Mouse (Mus musculus) NIH3T3 (cell line): ENCODE measurements at regions not wholly inside any gene's neighbourhood (a gene's known extent, or its start where the extent isn't known, plus 50 kb on each side); places are given as distances from the start of the nearest gene placed in this dataset.

Experiments
- DNase-seq: peaks from one replicate; pipeline ENCODE4 v3.0.0-alpha.2; 2012; ENCODE audit warnings: low read depth

DNA sequence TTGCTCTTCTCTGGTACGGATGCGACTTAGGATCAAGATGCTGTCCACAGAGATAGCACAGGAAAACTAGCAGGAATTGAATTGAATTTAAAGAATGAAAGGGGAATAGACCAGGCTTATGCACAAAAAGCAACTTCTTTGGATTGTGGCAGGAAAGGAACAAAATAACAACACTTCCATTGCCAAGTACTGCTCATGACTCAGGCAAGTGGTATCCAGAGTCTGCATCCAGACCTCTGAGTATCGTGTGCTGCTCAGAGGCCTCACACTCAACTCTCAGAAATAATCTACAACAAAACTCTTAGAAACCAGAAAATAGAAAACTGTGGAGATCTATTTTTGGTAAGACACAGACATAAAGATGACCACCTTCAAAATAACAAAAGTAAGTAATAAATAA, 176.1 kb upstream of the Egflam start:
- peak; percentile 77 for DNase-seq

DNA sequence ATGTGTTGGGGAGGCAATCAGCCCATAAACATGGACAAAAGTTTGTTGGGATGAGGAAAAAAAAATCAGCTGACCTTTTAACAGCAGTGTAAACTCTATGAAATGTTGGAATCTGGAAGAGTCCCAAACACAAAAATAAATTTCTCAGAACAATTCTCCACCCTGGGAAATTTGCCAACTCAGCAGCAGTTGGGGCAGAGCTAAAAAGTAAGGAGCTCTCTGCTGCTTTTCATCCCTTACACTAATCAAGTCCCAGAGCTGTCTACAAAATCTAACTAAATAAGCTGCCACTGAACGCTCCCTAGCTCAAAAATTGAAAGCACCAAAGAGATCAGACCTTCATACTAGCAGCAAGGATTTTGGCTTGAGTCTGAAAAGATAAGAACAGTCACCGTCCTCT, 176.6 kb upstream of the Egflam start:
- DNase-seq: peak; percentile 79

DNA sequence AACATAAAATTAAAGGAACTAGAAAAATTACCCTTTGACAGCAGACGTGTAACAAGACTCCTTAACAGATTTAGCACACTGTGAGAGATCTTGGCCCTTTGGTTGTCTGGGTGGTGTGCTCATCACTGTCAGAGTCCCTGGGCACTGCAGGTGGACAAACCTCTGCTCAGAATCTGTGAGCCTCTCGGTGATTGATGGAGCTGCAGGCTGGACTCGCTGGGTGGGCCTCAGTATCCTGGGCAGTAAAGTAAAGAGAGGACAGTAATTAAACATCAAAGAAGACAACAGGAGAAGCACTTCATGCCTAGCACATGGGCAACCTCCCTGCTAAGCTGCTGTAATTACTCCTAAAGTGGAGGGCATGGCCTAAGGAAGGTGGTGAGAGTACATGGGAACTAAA, 180.2 kb upstream of the Egflam start:
- DNase-seq: no peak

DNA sequence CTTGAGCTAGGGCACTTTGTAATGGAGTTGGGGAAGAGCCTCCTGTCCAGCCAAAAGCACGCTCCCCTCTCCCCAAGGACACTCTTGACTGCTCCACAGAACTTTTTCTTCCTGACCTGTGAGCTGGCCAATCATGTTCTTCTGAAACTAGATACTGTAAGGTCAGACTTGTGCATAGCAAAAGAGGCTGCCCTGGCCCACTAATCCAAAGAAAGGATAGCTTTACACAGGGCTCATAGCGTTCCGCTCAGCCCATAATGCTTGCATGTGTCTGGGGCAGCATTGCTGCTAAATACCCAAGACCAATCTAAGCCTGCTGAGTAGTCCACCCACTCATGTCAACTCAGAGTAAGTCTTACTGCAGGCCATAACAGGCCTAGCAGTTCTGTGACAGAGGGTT, 189.0 kb upstream of the Egflam start:
- DNase-seq: no peak

DNA sequence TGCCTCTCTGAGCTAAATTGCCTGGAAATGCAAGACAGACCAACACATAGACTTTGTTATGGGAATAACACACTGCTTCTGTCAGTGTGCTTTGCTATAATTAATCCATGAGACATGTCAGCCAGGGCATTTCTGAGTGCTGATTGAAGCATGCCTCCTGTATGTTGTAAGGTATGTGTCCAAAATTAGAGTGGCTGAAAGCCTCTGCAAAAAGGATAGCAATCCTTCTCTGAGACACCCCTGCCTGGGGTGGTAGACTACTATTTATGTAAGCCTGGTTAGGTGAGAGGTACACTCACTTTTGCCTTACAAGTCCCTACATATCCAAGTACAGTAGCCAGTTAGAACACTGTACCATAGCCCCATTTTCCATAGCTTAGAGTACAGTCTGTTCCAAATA, 193.3 kb upstream of the Egflam start:
- no peak for DNase-seq

DNA sequence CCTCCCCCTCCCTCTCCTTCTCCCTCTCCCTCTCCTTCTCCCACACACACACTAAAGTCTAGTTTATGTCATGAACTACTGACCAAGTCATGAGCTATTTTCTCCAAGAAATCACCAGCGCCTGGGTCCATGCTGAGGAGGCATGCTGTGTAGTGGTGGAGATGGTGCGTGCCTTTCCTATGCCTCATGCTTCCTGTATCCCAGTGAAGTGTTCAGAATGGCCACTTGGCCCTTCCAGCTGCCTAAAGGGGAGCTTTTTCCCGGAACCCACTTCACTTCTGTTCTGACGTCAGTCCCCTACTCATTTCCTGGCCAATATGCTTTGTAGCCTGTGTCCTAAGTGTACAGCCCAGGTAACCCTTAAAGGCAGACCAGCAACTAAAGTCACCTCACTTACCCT, 199.1 kb upstream of the Egflam start:
- peak; percentile 38 for DNase-seq

DNA sequence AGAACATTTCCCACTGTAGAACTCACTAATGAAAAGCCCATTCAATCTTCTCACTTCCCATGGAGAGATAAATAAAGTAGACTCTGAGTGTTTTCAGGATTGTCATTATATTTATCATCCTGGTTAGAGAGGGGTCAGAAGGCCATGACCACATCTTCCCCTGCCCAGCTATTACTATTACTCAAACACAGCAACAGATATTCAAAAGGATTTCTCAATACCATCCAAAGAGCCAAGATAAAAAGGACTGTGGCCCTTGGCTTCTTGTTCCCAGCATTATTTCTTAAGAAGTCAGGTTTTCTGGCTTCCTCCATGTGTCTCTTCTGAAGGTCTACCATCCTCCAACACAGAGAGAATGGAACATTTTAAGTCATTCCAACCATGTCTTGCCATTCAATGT, 199.6 kb upstream of the Egflam start:
- no peak for DNase-seq

DNA sequence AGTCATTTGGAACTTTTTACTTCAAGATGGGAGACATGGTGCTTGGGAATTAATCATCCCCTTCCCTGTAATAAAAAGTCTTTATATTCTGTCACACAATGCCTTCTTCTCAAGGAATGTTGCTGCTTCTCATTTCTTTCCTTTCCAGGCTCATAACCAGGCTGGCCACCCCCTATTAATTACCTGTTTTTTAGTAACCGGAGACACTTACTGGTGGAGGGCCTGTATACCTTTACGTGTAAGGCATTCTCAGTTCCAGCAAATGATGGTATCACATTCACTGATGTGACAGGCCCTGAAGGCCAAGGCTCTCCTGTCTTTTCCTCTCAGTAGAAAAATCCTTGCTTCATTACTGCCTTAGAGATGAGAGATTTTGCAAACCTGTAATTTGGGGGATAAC, 203.3 kb upstream of the Egflam start:
- DNase-seq: no peak

DNA sequence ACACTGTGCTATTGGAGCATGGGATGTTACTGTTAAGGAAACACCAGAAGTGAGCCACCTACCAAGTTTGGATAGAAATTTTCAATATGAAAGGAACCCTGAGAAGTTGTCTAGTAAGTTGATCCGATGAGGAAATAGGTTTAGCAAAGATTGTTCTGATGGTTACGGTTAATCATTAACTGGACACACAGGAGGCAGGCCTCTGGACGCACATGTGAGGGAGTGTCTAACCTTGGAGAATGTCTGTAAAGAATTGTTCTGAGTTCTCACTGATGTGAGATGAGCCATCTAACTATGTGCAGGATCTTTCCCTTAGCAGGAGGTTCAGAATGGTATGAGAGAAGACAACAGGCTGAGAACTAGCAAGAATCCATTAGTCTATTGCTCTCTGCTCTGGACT, 205.8 kb upstream of the Gdnf start:
- no peak for DNase-seq

DNA sequence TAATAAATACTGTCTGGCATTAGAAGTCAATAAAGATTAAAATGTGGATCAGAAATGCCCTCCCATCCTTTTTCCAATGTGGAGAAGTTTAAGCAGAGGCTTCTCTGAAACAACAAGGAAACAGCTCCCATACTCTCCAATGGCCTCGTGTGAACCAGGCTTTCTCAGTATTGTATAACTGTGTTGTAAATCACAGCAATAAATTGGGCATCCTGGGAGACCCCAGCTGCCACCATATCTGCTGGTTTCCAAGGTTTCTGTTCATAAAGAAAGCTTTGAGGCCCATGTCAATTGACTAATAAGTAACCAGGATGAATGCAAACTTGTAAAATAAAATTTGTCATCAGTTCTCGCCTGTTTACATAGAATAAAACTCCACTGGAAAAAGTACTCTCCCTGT, 192.7 kb upstream of the Gdnf start:
- DNase-seq: no peak

DNA sequence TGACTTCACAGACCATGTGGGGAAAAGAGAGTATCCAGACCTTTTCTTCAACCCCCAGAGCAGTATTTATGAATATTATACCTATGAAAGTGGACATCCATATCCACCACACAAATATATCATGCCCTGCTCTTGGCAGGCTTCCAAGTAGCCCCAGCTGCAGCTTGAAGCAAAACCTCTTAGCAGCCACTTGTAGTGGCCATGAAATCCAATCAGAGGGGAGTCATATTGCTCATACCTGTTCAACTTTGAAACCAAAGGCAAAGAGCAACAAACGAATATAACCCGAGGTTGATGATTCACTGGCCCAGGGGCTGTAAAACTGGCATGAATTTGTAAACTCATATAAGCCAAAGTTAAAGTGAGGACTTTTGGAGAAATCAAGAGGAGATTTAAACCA, 187.6 kb upstream of the Gdnf start:
- peak; percentile 40 for DNase-seq

DNA sequence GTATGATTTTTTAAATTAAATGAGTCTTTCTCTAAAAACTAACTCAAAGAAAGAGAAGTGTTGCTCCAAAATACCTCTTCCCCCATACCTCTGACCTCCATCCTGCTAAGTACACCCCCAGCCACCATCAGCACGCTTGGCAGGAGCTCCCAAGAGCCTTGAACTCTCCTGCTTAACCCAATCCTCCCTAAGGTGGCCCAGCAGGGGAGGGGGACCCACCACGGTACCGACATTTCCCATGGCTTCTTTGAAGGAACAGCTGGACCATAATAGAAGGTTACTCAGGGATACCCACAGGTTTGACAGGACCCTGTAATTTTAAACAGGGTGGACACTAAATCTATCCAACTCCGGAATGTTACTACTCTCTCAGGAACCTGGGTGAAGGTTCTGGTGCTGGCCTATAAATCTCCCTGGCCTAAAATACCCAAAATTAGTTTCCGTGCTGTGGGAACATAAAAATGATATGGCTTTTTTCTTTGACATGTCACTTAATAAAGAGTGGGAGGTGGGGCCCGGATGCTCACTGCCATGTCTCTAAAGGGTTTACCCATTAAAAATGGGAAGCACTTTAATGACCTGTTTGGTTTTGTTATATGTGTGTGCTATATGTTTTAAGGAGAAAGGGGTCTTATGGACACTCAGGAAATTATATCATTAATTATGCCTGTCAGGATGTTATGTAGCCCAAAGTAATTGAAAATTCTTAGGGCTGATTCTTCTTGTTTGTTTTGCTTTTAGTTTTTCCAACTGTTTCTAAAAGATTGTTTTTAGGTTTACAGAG, 185.8 kb upstream of the Gdnf start:
- DNase-seq: no peak

DNA sequence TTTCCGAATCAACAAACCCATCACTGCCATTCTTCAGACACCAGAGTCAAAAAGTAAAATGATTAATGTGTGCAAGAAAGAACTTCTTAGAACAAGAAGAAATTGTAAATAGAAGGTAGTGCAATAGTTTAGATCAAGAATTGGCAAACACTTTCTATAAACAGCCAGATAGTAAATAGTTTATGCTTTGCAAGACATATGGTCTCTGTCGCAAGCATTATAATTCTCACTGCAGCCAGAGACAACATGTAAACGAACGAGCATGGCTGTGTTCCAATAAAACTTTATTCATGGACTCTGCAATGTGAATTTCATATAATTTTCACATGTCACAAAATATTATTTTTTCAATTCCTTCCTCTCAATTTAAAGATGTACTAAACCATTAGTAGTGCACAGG, 180.8 kb upstream of the Gdnf start:
- peak; percentile 33 for DNase-seq

DNA sequence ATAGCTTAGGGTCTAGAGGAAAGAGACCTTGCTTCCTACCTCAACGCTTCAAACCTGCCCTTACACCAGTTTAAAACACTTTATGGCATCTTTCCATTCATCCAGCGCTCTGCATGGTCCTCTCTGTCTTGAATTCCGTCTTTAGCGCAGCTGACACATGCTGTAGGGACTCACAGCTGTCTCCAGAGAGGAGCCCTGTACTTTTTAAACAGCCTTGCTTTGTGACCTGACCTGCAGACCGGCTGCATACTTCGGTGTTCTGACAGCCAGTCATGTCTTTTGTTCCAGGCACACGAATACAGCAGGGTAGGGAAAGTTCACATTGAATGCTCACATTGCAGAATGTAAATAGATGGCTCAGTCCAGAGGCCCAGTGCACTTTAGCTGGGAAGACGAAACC, 175.4 kb upstream of the Gdnf start:
- DNase-seq: no peak

DNA sequence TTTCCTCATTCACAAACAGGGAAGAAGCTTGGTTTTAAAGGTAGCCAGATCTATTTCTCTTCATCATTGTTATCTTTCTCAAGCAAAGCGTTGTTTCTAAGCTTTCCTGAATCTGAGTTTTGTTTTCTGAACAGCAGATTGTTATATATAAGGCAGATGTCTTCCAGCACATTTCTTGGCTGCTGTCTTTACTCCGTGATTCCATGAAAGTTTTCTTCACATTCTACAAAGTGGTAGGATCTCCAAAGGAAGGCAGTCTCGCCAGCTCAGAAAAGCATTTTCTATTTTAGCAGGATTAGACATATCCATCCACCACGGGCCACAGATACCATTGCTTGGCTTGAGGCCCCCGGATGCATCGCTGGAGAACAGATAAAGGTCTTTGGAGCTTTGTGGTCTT, 171.2 kb upstream of the Gdnf start:
- no peak for DNase-seq

DNA sequence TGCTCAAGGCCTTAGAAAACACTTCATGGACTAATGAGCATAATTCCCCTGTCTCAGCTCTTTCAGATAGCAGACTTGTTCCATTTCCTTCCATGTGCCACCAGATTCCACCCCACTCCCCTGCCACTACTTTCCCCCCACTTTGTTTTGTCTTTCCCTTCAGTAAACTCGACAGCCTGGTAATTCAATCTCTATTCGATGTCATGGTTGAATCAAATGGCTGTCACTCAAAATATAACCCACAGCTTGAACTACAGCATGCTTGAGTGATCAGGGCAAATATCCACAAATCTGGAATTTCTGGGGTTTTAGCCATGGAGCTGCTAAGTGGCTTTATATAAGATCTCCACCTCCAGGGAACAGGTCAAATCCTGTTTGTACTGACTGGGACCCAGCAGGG, 168.6 kb upstream of the Gdnf start:
- DNase-seq: no peak

DNA sequence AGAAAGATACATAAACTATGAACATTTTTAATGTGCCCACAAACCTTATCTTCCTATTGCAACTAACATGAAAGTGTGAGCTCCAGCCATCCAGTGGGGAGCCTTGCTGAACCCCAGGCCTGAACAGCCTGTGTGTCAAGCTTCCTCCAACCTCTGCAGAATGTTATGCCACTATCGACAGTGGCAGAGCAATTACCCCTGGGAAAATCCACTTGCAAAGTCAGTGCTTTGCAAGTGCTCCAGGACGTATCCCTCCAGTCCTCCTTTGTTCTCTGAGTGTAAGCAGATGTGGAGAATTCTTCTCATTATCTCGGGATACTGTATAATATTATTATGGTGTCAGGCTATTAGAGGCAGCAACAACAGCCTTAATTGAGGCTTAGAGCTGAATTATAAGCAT, 159.9 kb upstream of the Gdnf start:
- DNase-seq: no peak

DNA sequence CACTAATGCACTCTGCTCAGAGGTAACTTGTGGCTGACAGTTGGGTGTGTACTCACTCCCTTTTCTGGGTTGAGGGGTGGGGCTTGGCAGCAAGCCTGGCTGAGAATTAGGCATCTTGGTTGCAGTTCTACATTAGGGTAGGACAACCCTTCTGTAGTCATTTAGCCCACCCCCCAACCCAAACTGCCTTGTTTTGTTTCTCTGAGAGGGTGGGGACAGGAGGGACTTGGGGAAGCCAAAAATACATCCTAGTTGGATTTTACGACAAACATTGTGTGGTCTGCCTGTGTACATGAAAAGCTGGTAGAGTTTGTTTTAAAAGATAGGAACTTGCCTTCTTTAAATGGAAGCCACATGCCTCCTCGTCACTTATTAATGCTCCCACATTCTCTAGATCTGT, 146.8 kb upstream of the Gdnf start:
- DNase-seq: peak; percentile 14

DNA sequence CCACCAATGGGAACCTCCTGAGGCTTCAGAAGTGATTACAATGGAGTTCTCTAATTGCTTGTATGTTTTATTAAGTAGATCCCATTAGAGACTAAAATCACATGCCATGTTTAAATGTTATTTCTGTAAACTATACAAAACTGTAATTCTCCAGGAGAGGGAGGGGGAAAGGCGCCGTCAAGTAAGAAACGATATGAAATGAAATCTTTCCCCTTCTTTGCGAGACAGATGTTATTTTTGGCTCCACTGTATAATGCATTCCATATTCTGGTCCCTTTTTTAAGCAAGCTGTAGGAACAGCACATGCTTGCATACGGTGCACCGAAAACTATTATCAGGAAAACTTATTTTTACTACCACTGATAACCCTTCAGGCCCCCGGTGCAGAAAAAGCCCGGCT, 141.0 kb upstream of the Gdnf start:
- peak; percentile 28 for DNase-seq

DNA sequence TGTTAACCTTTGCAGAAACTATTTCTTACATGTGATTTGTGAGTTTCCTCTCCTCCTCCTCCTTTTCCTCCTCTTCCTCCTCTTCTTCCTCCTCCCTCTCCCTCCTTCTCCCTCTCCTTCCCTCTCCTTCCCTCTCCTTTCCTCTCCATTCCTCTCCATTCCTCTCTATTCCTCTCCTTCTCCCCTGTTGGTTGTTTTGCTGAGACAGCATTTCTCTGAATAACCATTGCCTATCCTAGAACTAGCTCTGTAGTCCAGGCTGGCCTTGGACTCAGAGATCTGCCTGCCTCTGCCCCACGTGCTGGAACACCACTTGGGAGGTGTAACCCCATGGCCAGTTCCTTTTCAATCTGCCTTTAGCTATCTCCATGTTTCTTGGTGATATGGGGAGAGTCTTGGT, 133.7 kb upstream of the Gdnf start:
- no peak for DNase-seq

DNA sequence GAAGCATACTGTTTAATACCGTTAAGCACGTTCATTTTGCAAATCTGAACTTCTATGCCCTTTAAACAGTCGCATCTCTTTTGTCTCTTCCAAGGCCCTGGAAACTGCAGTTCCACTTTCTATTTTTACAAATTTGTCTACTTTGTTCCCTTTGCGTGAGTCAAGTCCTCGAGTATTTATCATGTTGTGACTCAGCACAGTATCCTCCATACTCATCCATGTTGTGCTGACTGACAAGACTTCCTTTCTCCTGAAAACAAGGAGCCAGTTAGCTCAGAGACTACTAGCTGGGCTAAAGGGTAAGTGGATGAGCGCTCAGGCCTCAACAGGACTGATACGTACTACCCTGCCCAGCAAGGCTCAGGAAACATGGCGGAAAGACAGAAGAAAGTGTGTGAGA, 131.9 kb upstream of the Gdnf start:
- DNase-seq: peak; percentile 64

DNA sequence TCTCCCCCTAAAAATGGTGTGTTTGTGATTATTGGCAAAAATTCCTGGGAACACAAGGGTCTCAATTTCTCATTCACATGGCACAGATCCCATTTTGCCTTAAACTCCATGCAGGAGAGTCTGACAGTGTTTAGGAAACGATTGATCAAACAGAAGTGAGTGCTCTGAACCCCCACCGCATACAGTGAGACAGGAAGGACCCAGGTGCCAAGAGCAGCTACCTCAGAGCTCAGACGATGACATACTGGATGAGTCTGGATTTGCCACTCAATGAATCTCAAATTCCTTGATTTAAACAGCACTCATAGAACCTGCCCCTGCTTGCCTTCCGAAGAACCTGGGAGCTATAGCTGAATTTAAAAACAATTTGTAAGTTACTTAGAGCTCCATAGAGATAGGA, 129.6 kb upstream of the Gdnf start:
- DNase-seq: no peak

DNA sequence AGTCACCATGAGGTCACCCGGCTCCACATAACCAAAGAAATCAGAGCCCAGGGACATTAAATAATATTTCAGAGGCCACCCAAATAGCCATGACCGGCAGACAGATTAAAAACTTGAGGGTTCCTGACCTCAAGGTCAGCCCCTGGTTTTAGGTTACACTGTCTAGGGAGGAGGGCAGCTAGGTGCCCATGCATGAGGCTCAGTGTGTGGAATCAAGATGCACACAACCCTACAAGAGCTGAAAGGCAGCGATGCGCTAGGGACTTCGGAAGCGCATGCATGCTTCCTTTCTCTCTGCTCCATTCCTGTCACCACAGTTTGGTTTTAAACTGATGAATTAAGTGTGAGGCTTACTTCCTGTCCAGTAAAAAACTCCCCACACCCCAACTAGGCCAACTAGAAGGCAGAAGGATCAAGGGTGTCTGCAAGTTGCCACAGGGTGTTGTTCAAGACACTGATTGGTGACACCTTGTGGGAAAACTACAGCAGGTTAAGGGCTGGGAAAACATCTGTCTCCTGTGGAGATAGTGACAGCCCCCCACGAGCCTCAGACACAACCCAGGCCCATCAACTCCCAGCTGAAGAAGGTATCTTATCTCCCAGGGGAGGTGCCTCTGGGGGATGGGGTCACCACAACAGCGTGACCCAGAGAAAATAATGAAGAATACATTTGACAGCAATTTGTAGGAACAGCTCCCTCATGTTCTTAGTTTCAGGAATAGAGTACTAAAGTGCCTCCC, 127.2 kb upstream of the Gdnf start:
- DNase-seq: no peak

DNA sequence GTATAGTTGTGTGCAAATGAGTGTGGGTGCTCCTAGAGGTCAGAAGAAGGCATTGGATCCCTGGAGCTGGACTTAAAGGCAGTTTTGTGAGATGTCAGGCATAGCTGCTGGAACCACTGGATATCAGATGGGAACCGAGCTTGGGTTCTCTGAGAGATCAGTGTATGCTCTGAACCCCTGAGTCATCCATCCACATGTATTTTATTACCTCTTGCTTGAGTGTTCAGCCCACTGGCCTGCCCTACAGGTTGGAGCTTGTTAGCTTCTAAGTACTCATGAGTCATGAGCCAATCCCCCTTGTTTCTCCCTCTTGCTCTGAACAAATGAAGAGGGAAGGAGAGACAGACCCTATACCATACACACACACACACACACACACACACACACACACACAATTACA, 119.4 kb upstream of the Gdnf start:
- peak; percentile 79 for DNase-seq
